Mouse (Mus musculus): ENCODE measurements around the gene Abcb6. TPM values are rescaled to one million over a fixed set of nuclear protein-coding genes. Genes with fewer than 3 reads are reported as not detected.
A peak's percentile ranks its signal among the peaks of the same experiment; 100 is the strongest.

Abcb6 gene
- polyA plus RNA-seq, 1 experiment from 2014 or later, result 21.7 TPM

- Histone ChIP-seq H3K4me1 (ENCODE audit: control insufficient read depth, insufficient read depth, low read length) (peaks cover 7% of the 10 kb centered on the region; the same call in 1 of the 2 replicates), H3K4me2 (ENCODE audit: low read depth, low read length) (peak overlapping the region; percentile 95), H3K36me3 (ENCODE audit: control insufficient read depth, insufficient read depth, low read length) (peaks cover 20% of the 10 kb centered on the region), H3K4me3 (ENCODE audit: low read depth, low read length) (peak overlapping the region; percentile 57), H3K27ac (replicated peaks; ENCODE audit: low read depth, low read length) (no peak overlapping the region), H3K9me3 (ENCODE audit: control insufficient read depth, low read length) (no peaks in the 10 kb centered on the region), H3K9ac (ENCODE audit: low read depth, low read length) (peak overlapping the region; percentile 52), H3K27me3 (replicated peaks; ENCODE audit: control insufficient read depth, insufficient read depth, low read length) (peaks cover 53% of the 10 kb centered on the region)
- peak; percentile 89 for DNase-seq (ENCODE audit: low spot score)
- 0% methylated on average over 18 of the region's 24 CpGs for WGBS
- peak; percentile 93 for ATAC-seq (ENCODE audit: low read depth)
These were observed 38.9 kb upstream of the Abcb6 start for GRCm38 (mm10) chr1:75219078-75219477.

DNA sequence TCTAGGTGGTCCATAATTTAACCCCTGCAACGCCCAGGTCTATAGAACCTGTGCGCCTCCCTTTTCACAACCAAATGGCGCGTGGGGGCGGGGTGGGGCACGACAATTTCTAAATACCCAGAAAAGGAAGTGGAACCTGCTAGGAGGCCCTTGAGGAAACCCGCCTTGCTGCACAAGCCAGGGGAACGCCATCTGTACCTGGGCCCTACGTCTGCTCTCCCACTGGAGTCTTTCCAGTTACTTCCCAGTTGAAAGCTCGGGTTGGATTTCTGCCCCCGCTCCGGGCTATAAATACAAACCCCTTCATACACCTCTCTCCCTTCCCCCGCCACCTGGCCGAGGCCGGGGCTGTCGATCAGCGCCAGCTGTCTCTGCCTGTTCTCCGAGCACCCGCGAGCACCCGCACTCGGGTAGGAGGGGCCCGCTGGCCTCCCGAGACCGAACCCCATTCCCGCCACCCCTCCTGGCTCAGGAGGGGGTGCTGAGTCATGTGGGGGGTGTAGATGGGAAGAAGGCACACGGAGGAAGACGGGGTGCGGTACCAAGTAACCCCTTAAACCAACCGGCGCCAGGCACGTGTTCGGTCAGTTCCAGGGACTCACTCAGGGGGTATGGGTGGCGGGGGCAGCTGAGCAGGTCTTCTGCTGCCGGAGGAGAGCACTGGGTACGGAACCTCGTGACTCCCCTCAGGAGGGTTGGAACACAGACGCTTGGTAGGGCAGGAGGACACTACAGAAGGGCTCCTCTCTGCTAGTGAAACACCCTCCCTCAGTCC is 38.2 kb upstream of the Abcb6 start:
- Histone ChIP-seq H3K27ac (replicated peaks; ENCODE audit: low read depth, low read length) (no peak overlapping the region), H3K36me3 (ENCODE audit: control insufficient read depth, insufficient read depth, low read length) (peaks cover 27% of the 10 kb centered on the region), H3K4me2 (ENCODE audit: low read depth, low read length) (peak overlapping the region; percentile 95), H3K4me3 (ENCODE audit: low read depth, low read length) (peak overlapping the region; percentile 57), H3K27me3 (replicated peaks; ENCODE audit: control insufficient read depth, insufficient read depth, low read length) (peaks cover 53% of the 10 kb centered on the region), H3K4me1 (ENCODE audit: control insufficient read depth, insufficient read depth, low read length) (peaks cover 7% of the 10 kb centered on the region; the same call in 1 of the 2 replicates), H3K9ac (ENCODE audit: low read depth, low read length) (peak overlapping the region; percentile 52), H3K9me3 (ENCODE audit: control insufficient read depth, low read length) (no peaks in the 10 kb centered on the region)
- WGBS, result 2% methylated on average over 38 of the region's 38 CpGs
- DNase-seq (ENCODE audit: low spot score) (peak; percentile 47), ATAC-seq (ENCODE audit: low read depth) (peak; percentile 64)

GRCm38 (mm10) chr1:75217893-75218226 is 37.7 kb upstream of the Abcb6 start:
- Histone ChIP-seq H3K27me3 (replicated peaks; ENCODE audit: control insufficient read depth, insufficient read depth, low read length) (peaks cover 53% of the 10 kb centered on the region), H3K4me2 (ENCODE audit: low read depth, low read length) (peak overlapping the region; percentile 95), H3K27ac (replicated peaks; ENCODE audit: low read depth, low read length) (no peak overlapping the region), H3K9ac (ENCODE audit: low read depth, low read length) (0 out of 2 replicates have a peak overlapping the region, but pooled peaks have one; percentile 52), H3K9me3 (ENCODE audit: control insufficient read depth, low read length) (no peaks in the 10 kb centered on the region), H3K36me3 (ENCODE audit: control insufficient read depth, insufficient read depth, low read length) (peaks cover 32% of the 10 kb centered on the region), H3K4me1 (ENCODE audit: control insufficient read depth, insufficient read depth, low read length) (peaks cover 7% of the 10 kb centered on the region; the same call in 1 of the 2 replicates), H3K4me3 (ENCODE audit: low read depth, low read length) (peak overlapping the region; percentile 57)
- no peak for DNase-seq (ENCODE audit: low spot score)
- WGBS, result under 1% methylated on average over 6 of the region's 6 CpGs
- no peak; the same call in 1 of the 2 replicates for ATAC-seq (ENCODE audit: low read depth)

DNA sequence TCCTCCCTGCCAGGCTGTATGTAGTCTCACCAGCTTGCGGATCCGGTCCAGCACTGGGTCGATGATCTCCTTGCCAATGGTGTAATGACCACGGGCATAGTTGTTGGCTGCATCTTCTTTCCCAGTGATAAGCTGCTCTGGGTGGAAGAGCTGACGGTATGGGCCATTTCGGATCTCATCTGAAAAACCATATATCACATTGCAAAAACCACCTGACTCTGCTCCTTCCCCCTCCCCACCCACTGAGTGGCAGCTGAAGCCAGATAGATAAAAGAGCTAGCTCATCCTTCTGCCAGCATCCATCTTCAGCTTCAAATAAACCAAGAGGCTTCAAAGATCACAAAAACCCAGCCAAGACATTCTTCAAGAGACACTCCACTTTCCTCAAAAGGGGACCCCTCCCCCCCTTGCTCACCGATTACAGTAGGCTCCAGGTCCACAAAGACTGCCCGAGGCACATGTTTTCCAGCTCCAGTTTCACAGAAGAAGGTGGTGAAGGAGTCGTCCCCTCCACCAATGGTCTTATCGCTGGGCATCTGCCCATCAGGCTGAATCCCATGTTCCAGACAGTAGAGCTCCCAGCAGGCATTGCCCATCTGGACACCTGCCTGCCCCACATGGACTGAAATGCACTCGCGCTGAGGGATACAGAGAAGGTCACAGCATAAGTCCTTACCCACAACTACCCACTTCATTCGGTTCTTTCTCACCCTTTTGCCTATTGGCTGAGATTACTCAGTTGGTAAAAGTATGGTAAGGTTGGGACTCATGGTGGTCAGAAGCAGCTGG is 36.8 kb upstream of the Abcb6 start:
- no peak for ATAC-seq (ENCODE audit: low read depth)
- no peak for DNase-seq (ENCODE audit: low spot score)
- Histone ChIP-seq H3K27ac (replicated peaks; ENCODE audit: low read depth, low read length) (no peak overlapping the region), H3K36me3 (ENCODE audit: control insufficient read depth, insufficient read depth, low read length) (peaks cover 40% of the 10 kb centered on the region), H3K4me3 (ENCODE audit: low read depth, low read length) (0 out of 2 replicates have a peak overlapping the region, but pooled peaks have one; percentile 57), H3K9ac (ENCODE audit: low read depth, low read length) (no peak overlapping the region), H3K4me2 (ENCODE audit: low read depth, low read length) (peak overlapping the region; percentile 95; the same call in 1 of the 2 replicates), H3K9me3 (ENCODE audit: control insufficient read depth, low read length) (no peaks in the 10 kb centered on the region), H3K27me3 (replicated peaks; ENCODE audit: control insufficient read depth, insufficient read depth, low read length) (peaks cover 53% of the 10 kb centered on the region), H3K4me1 (ENCODE audit: control insufficient read depth, insufficient read depth, low read length) (peaks cover 7% of the 10 kb centered on the region; the same call in 1 of the 2 replicates)
- 75% methylated on average over 12 of the region's 13 CpGs for WGBS

DNA sequence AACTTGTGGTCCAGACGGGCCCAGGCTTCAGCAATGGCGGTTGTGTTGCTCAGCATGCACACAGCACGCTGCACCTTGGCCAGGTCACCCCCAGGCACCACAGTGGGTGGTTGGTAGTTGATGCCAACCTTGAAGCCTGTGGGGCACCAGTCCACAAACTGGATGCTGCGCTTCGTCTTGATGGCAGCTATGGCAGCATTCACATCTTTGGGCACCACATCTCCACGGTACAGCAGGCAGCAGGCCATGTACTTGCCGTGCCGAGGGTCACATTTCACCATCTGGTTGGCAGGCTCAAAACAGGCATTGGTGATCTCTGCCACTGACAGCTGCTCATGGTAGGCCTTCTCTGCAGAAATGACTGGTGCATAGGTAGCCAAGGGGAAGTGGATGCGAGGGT is 35.6 kb upstream of the Abcb6 start:
- Histone ChIP-seq H3K4me2 (ENCODE audit: low read depth, low read length) (no peak overlapping the region), H3K27me3 (replicated peaks; ENCODE audit: control insufficient read depth, insufficient read depth, low read length) (peaks cover 43% of the 10 kb centered on the region), H3K9ac (ENCODE audit: low read depth, low read length) (no peak overlapping the region), H3K9me3 (ENCODE audit: control insufficient read depth, low read length) (no peaks in the 10 kb centered on the region), H3K4me1 (ENCODE audit: control insufficient read depth, insufficient read depth, low read length) (peaks cover 13% of the 10 kb centered on the region; the same call in 1 of the 2 replicates), H3K36me3 (ENCODE audit: control insufficient read depth, insufficient read depth, low read length) (peaks cover 40% of the 10 kb centered on the region), H3K27ac (replicated peaks; ENCODE audit: low read depth, low read length) (no peak overlapping the region), H3K4me3 (ENCODE audit: low read depth, low read length) (no peak overlapping the region)
- WGBS, result 95% methylated on average over 9 of the region's 9 CpGs
- ATAC-seq (ENCODE audit: low read depth) (no peak), DNase-seq (ENCODE audit: low spot score) (no peak)

DNA sequence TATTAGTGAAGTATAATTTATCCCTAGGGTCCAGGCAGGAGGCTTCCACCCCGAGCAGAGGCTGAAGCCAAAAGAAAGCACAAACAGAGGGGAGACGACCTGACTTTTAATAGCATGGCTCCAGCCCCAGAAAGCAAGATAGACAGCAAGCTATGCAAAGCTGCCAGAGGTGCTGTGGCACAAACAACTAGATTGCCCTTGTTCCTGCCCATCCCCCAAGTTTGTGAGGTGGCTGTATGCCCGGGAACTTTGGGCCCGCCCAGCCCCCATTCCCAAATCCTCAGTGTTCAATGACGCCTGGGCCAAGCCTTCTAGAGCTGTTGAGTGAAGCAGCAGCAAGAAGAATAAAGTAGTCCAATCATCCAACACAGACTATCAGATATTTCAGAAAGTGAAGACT is 34.7 kb upstream of the Abcb6 start:
- Histone ChIP-seq H3K4me2 (ENCODE audit: low read depth, low read length) (no peak overlapping the region), H3K9ac (ENCODE audit: low read depth, low read length) (no peak overlapping the region), H3K9me3 (ENCODE audit: control insufficient read depth, low read length) (no peaks in the 10 kb centered on the region), H3K4me1 (ENCODE audit: control insufficient read depth, insufficient read depth, low read length) (peaks cover 19% of the 10 kb centered on the region), H3K27ac (replicated peaks; ENCODE audit: low read depth, low read length) (no peak overlapping the region), H3K27me3 (replicated peaks; ENCODE audit: control insufficient read depth, insufficient read depth, low read length) (peaks cover 34% of the 10 kb centered on the region), H3K4me3 (ENCODE audit: low read depth, low read length) (no peak overlapping the region), H3K36me3 (ENCODE audit: control insufficient read depth, insufficient read depth, low read length) (peaks cover 40% of the 10 kb centered on the region)
- 71% methylated on average over 5 of the region's 5 CpGs for WGBS
- ATAC-seq (ENCODE audit: low read depth) (no peak), DNase-seq (ENCODE audit: low spot score) (no peak)

GRCm38 (mm10) chr1:75214442-75214841 is 34.2 kb upstream of the Abcb6 start:
- H3K4me2 ChIP-seq (ENCODE audit: low read depth, low read length), result no peak overlapping the region
- H3K4me1 ChIP-seq (ENCODE audit: control insufficient read depth, insufficient read depth, low read length), result peaks cover 23% of the 10 kb centered on the region
- no peaks in the 10 kb centered on the region for H3K9me3 ChIP-seq (ENCODE audit: control insufficient read depth, low read length)
- peaks cover 30% of the 10 kb centered on the region for H3K27me3 ChIP-seq (replicated peaks; ENCODE audit: control insufficient read depth, insufficient read depth, low read length)
- no peak for DNase-seq (ENCODE audit: low spot score)
- H3K36me3 ChIP-seq (ENCODE audit: control insufficient read depth, insufficient read depth, low read length), result peaks cover 40% of the 10 kb centered on the region
- ATAC-seq (ENCODE audit: low read depth), result no peak
- no peak overlapping the region for H3K27ac ChIP-seq (replicated peaks; ENCODE audit: low read depth, low read length)
- no peak overlapping the region for H3K9ac ChIP-seq (ENCODE audit: low read depth, low read length)
- WGBS, result 82% methylated on average over 2 of the region's 2 CpGs
- H3K4me3 ChIP-seq (ENCODE audit: low read depth, low read length), result no peak overlapping the region

DNA sequence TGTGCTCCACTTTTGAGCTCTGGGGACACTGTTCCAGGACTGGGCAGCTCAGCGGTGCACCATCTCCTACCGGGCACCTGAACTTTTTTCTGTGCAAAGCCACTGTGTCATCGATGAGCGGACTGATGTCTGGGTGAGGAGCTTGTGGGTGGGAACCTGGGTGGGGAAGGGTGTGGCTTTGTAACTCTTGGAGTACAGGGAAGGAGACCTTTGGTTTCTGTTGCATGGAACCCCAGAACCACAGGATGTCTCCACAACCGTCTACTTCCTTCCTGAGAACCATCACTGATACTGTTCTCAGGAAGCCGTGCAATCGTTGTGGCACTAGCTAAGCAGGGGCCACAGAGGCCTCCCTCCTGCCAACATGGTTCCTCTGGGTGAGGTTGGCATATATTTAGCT is 32.9 kb upstream of the Abcb6 start:
- Histone ChIP-seq H3K27me3 (replicated peaks; ENCODE audit: control insufficient read depth, insufficient read depth, low read length) (peaks cover 16% of the 10 kb centered on the region), H3K36me3 (ENCODE audit: control insufficient read depth, insufficient read depth, low read length) (peaks cover 40% of the 10 kb centered on the region), H3K9me3 (ENCODE audit: control insufficient read depth, low read length) (no peaks in the 10 kb centered on the region), H3K9ac (ENCODE audit: low read depth, low read length) (no peak overlapping the region), H3K4me1 (ENCODE audit: control insufficient read depth, insufficient read depth, low read length) (peaks cover 24% of the 10 kb centered on the region), H3K27ac (replicated peaks; ENCODE audit: low read depth, low read length) (no peak overlapping the region), H3K4me3 (ENCODE audit: low read depth, low read length) (no peak overlapping the region), H3K4me2 (ENCODE audit: low read depth, low read length) (no peak overlapping the region)
- 88% methylated on average over 7 of the region's 7 CpGs for WGBS
- no peak for ATAC-seq (ENCODE audit: low read depth)
- DNase-seq (ENCODE audit: low spot score), result no peak
